Mouse (Mus musculus) CH12F3 (cell line): ENCODE results near the gene Fbxo7.
"Not testable (repeated sequence)": the region's sequence is repeated elsewhere in the genome, so short reads cannot be mapped to it uniquely, and the experiment has no call there.

Experiments
- in situ Hi-C: fragments of 300-500 bp; cut with MboI; formaldehyde crosslinking; loops from 2 replicates; pipeline ENCODE4 v1.14.3; 2020; ENCODE audit warnings: low sequenced_read_pairs

The Fbxo7 gene

DNA sequence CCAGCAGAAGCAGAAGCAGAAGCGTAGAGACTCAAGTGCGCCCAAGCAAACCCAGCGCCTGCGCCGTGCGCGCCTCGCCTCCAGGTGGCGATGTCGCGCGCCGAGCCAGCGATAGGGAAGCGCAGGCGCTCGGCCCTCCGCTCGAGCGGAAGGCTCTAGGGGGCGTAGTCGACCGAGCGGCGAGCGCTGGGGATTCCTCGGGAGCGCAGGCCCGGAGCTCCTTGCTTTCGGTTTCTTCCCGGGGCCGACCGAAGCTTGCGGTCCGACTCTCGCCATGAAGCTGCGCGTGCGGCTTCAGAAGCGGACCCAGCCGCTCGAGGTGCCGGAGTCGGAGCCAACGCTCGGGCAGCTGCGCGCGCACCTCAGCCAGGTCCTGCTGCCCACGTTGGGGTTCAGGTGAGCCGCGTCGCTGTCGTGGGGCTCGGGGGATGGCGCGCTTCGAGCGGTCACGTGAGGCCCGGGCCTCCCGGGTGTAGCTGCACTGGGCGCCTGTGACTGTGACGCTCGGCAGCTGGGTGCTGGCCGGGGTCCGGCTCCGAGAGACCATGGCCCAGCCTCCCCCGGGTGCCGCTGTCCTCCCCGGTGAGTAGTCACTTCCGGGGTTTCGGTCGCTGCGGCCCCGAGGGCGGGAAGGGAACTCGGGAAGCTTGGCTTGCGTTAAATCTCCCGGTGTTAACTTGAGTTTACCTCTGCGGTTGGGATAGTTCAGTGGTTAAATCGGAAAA is at the start of gene Fbxo7:
Fbxo7 (plus strand) TSS at position 224 of the 725 bp plus-strand sequence.
- in situ Hi-C loops: no loop called here

DNA sequence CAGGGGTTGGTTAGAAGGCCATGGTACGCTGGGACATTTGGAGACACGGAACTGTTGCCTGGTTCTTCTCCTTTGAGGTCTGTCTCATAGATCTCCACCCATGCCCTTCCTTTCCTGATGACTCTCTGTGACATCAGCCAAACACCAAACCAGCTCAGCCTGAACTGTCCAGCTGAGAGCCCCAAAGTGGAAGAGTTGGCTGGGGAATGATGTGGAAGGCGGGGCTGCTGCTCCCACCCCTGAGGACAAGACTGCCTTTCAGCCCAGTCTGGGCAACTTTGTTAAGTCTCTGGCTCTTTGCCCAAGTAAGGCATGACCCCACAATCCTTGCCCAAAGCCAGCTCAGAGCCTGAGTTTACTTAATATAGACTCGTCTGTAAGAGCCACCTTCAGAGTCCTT is 48.9 kb upstream of the Fbxo7 start:
- in situ Hi-C loops: no loop called here

DNA sequence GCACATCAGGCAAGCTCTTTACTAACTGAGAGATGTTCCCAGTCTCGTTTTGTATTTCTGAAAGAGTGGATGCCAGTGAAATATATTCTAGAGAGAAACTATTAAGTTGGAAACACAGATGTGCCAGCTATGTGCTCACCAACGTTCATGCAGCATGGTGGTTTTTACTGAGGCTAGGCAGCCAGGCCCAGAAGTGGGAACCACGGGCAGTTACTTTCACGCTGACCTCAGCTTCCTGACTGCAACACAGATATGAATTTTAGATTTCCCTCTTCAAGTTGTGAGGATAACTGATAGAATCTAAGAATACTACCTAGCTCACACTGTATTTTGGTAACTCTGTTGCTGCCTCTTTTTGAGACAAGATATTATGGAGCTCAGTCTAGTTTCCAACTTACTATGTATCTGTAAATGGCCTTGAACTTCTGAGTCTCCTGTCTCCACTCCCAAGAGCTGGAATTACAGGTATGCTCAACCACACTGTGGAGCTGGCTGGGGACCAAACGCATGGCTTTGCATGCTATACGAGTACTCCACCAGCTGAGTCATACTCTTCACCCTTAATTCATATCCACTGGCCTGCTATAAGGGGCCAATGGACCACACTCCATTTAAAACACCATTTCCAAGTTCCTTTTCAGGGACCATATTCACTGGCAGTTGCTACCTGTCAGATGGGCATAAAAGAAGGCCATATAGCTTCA is 32.2 kb upstream of the Fbxo7 start:
- in situ Hi-C loops: no loop called here

DNA sequence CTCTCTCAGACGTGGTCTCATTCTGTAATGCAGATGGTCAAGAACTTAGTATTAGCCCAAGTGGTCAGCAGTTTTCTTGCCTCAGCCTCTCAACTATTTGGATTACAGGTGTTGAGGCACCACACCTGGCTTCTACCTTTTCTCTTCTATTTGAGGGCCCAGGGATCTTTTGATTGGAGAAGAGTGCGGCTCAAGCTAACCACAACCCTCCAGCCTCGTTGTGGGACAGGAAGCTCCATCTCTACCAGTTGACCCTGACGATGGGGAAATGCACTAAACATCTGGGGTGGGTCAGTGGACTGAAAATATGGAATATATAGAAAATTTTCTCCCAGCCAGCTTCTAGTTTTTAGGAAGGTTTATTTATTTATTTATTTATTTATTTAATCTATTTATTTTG is 29.4 kb upstream of the Fbxo7 start:
- in situ Hi-C loops: no loop called here

DNA sequence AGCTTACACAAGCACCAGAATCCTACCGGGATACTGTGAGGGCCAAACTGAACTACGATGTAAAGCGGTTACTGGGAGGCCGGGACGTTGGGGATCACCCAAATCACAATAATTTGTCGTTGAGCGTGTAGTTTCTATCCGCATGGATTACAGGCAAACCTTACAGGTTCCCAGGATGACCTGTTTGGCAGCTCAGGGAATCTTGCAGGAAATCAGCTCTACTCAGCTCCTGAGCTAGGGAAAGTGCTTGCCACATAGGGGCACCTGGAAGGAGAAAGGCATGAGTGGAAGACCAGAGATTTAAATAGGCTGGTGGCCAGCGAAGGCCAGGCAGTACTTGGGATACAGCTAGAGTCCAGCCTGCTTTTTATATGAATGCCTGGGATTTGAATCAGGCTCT is 27.9 kb upstream of the Fbxo7 start:
- in situ Hi-C loops: no loop called here

DNA sequence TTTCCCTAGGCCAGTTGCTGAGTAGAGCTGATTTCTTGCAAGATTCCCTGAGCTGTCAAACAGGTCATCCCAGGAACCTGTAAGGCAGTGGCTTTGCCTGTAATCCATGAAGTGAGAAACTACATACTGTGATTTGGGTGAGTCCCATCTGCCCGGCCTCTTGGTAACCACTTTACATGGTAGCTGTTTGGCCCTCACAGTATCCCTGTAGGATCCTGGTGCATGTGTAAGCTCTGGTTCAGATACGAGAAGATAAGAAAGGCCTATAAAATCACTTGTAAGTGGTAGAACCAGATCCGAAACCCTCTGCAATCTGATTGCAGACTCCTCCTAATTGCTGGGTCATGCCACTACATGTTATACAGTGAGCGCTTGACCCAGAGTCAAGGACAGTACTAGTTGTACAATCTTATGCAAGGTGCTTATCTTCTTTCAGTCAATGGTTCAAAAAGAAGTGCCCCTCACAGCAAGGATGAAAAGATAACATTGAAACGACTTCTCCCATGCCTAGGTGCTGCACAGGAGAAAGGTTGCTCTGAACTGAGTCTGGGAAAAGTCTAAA is 27.1 kb upstream of the Fbxo7 start:
- in situ Hi-C loops: no loop called here

DNA sequence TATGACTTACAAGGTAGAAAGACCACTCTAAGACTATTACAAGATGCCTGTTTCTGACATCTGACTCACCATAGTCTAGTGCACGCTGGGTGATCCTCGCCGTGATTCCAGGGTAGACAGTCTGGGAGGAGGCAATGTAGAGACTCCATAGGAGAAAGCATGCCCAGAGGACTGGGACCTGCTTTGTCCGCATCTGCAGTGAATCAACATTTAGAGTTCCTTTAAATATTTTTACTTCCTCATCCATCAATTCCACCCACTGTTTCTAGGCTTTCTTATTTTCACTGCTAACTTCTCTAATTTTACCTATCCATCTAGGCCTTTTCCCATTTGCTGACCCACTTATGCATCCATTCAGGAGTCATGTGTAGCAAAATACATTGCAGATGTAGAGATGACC is 21.3 kb upstream of the Fbxo7 start:
- in situ Hi-C loops: no loop called here

DNA sequence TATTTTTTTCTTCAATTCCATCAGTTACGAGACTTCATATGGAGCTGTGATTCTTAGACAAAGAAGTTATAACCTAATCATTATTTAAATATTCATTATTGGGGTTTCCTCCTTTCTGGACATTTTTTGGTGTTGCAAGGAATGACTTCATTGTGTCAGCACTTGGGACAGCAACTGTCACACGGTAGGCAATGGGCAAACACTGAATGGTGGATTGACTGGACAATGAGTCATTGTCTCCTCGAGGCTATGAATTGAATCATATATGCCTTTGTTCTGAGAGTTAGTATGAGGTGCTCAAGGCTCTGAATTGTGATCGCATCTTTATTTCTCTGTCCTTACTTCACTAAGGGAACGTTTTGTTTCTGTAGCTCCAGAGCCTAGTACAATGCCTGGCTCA is 15.3 kb upstream of the Fbxo7 start:
- in situ Hi-C loops: no loop called here

DNA sequence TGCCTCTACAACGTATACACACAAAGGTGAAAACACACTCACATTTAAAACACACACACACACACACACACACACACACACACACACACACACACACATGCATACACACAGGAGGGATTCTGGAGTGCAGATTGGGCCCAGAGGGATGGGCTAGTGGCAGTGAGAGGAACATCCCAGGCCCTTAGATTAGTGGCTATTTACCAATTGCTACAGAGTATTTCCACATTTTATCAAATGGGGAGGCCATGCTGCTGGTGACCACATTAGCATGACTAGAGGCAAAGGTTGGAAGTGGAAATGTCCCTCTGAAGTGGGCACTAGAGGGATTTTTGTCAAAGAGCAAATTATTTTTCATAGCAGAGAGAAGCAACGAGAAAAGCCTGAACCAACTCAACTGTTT is 12.1 kb upstream of the Fbxo7 start:
- in situ Hi-C loops: no loop called here

DNA sequence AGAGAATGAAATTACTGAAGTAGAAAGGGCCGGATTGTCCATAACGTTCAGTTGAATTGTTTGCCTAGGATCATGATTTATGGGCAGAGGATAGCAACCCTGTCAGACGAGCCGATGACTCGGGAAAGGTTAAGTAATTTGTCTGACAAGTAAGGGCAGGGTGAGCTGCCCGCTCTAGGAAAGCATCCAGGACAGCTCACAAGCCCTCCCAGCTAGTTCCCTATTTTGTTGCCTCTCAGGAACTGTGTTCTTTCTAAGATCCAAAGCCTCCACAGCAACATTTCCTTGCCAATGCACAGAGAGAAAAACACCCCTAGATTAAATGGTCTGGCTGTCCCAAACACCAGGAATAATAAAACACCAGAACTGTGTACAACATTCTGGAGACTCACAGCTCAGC is 11.1 kb upstream of the Fbxo7 start:
- in situ Hi-C loops: no loop called here

DNA sequence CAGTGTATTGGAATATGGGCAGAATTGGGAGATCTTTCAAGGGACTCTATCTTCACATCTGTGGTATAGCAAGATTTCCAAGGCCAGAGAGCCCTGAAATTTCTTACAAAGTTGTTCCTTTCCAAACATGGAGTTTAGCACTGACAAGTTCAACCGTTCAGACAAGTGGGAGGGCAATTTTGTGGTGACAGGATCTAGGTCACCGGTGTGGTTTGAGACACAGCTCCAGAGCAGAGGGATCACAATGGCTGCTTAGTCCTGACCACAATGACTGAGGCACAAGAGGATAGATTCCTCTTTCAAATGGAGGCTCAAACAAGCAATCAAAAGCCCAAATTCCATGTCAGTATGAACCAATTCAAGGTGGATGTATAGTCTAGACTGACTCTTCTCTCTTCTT is 10.6 kb upstream of the Fbxo7 start:
- in situ Hi-C loops: no loop called here

DNA sequence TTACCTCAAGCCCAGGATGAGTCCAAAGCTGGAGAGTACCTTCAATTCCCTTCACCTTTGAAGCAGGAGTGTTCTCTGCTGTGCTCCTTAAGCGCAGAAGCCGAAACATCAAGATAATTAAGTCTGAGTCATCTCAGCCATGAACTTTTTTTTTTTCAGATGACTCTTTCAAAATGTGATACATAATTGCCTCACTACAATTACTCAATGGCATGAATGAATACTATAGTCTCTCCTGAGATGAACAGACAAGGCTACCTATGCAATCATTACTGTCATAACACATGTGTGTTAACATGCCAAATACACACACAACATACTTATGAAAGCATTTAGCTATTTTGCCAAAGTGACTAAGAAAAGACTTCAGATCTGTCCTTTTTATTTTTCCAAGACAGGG is 10.0 kb upstream of the Fbxo7 start, which contains the start of gene Bpifc:
Bpifc (minus strand) TSS at position 115 of the 400 bp plus-strand sequence.
- in situ Hi-C loops: no loop called here

DNA sequence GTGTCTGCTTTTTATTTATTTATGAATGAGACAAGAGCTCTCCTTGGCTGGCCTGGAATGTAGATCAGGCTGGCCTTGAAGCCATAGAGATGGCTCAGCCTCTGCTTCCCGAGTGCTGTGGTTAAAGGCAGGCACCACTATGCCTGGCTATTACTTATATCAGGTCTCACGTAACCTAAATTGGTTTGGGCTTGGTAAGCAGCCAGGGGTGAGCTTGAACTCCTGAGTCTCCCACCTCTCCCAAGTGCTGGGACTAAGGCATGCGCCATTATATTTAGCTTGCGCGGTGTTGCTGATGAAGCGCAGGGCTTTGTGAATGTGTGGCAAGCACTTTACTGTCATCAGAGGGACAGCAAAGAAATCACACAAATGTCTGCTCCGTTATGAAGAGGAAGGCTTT is 4.0 kb upstream of the Fbxo7 start:
- in situ Hi-C loops: no loop called here

DNA sequence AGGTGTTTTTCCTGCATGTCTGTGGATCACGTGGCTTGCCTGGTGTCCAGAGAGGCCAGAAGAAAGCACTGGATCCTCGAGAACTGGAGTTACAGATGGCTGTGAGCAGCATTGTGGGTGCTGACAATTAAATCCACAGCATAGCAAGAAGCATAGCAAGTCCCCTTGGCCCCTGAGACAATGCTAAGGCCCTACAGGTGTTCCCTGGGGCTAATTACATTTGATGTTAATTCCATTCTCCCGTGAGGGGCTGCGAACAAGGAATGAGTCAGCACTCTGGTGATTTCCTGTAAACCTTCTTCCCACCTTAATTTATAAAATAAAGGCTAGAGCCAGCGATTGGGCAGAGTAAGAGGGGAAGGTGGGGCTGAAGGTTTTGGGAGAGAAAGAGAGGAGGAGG is 3.0 kb upstream of the Fbxo7 start:
- in situ Hi-C loops: no loop called here

DNA sequence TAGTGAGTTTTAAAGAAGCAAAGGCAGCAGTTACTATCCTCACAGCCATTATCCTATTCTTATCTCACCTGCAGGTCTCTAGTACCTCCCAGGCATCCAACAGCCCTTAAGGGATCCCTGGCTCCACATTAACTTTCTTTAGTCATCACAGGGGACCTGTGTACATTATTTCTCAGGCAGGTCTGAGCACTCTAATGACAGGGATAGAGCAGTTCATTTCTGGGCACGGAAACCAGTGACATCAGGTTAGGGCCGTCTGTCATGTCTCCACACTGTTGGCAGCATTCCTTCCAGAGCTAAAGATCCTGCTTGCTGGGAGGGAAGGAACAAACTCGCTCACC is 394 bp upstream of the Fbxo7 start:
- in situ Hi-C loops: no loop called here

DNA sequence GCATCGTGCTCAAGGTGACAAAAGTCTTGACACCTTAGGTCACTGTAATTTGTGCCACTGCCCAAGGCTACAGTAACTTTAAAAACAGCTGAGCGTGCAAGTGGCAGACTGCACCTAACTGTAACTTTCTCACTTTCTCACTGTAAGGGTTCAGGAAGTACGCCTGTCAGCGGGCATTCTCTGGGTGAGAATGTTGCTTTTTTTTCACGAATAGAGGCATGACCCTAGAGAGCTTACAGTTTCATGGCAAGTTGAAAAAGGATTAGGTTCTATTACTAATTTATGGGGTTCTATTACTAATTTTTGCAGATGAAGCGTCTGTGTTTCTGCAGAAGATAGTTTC is 673 bp downstream of the Fbxo7 start:
- in situ Hi-C loops: no loop called here

DNA sequence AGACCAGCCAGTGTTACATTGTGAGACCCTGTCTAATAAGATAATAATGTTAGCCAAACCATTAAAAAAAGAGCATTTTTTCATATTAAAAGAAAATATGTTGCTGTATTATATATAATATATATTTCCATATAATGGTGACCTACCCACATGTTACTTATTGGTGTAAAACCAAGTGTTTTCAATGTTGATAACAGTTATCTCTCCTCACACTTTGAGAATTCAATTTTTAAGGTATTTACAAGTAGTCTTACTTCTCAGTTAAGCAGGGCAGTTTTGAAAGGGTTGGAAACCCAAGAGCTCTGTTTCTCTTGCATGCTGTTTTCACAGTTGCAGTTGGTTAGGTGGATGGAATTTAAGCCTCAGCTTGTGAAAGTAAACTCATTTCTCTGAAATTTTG is 1.4 kb downstream of the Fbxo7 start:
- in situ Hi-C loops: no loop called here

DNA sequence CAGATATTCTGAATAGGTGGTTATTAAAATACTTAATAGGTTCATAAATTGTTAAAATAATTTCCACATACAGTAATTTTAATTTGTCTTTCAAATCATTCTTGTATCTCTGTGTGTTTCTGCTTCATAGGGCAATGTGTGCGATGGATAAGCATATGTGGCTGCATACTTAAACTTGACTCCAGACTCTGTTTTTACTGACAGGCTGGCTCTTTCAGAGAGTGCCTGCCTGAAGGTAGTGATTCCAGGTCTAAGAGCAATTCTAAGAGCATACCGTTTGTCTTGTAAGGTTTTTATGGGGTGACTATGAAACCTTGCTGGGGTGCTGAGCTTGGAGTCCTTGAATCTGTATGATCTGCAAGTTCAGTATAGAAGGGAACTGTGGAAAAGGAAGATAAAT is 4.1 kb downstream of the Fbxo7 start:
- in situ Hi-C loops: no loop called here

DNA sequence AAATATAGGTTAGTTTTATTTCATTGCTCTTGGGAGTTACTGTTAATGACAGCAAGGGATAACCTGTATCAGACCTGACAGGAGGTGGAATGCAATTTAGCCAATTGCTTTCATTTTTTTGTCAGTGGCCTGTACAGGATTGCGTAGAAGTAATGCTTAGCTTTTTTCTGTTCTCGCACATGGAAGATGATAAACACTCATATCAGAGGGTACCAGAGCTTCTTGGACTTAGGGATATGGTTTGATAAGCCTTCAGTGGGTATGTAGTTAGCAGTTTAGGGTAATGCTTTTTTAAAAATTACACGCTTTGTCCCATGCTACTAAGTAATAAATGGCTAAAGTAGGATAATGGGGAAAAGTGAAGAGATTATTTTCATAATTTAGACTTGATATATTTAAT is 4.6 kb downstream of the Fbxo7 start:
- in situ Hi-C loops: no loop called here

DNA sequence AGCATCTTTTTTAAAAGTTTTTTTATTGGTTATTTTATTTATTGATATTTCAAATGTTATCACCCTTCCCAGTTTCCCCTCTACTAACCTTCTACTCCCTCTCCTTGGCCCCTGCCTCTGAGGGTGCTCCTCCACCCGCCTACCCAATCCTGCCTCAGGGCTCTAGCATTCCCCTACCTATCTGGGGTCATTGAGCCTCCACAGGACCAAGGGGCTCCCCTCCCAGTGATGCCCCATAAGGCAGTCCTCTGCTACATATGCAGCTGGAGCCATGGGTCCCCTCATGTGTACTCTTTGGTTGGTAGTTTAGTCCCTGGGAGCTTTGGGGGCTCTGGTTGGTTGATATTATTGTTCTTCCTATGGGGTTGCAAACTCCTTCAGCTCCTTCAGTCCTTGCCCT is 5.0 kb downstream of the Fbxo7 start:
- in situ Hi-C loops: not testable (repeated sequence)

DNA sequence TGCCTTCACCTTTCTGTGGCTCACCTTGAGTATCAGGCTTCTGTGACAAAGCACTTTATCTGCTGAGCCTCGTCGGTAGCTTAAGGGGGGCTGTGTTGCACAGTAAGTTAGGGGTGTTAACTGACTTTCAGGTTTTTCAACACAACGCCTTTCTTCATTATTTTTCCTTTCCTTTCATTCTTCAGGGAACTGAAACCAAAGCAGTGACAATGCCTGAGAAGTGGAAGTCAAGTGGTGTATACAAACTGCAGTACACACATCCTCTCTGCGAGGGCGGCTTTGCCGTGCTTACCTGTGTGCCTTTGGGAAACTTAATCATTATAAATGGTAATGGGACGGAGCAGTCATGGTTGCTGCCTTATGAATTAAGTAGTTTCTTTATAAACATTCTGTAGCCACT is 9.0 kb downstream of the Fbxo7 start:
- in situ Hi-C loops: no loop called here

DNA sequence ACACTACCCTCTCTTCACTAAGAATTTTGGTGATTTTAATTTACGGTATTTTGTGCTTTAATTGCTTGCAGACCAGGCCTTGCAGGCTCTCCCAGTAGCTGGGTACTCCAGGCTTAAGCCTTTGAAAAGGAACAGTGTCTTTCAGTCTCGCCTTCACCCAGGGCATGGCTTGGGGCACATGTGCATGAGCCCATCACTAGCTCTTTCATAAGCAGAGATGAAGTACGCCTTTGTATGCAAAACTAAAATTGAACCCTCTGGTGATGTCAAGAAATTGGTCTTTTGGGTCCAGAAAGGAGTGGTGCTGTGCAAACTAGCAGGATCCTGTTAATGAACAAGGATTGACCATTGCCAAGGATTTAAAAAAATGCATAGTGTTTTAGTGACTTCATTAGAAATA is 10.7 kb downstream of the Fbxo7 start:
- in situ Hi-C loops: no loop called here
